Mouse (Mus musculus) embryonic stem cell, embryonic (primary cell): Measurements from ENCODE around the gene B3gnt2.

ENCODE experiments used
- CTCF ChIA-PET, 4 experiments: fragments of 300-600 bp in 2 of 4; fragments of 350-600 bp in 2 of 4; sonication (Branson Sonifier 250); formaldehyde crosslinking; loops; one replicate each; lab custom pipeline; 2022; ENCODE audit warnings: inconsistent platforms in 2 of 4; lab: Charles Lee
- POLR2A ChIA-PET, 4 experiments: fragments of 300-600 bp in 2 of 4; fragments of 350-600 bp in 2 of 4; sonication (Branson Sonifier 250); formaldehyde crosslinking; loops; one replicate each; lab custom pipeline; 2022; ENCODE audit warnings: antibody characterized with exemption in 4 of 4, inconsistent platforms in 1 of 4; lab: Charles Lee

B3gnt2 gene

GRCm38 (mm10) chr11:22876680-22877330 lies 16.0 kb upstream of the B3gnt2 start:
- POLR2A ChIA-PET = interaction anchor here in 1 of 4 experiments (10.9 kb wide), 1 partner anchor 18 kb away, joined by 72 read pairs; the partner anchor contains the start of gene B3gnt2

GRCm38 (mm10) chr11:22875279-22875678 lies 14.5 kb upstream of the B3gnt2 start:
- ChIA-PET CTCF (no interaction called here), POLR2A (interaction anchor here in 1 of 4 experiments (1.5 to 10.9 kb wide), 2 partner anchors 16 to 49 kb away, joined by 3 to 72 read pairs; partner anchors contain the start of gene B3gnt2)

More at GRCm38 (mm10) chr11:22876680-22877330, 16.0 kb upstream of the B3gnt2 start:
- CTCF ChIA-PET = no interaction called here

- POLR2A ChIA-PET = interaction anchor here in 2 of 4 experiments (1.4 to 10.9 kb wide), 3 partner anchors 13 to 48 kb away, joined by 3 to 72 read pairs (median 4); partner anchors contain the start of gene B3gnt2 (in 1 of the 2)
- CTCF ChIA-PET = no interaction called here
These were observed 14.0 kb upstream of the B3gnt2 start for GRCm38 (mm10) chr11:22874747-22875146.

GRCm38 (mm10) chr11:22873383-22873782 lies 12.6 kb upstream of the B3gnt2 start:
- POLR2A ChIA-PET = interaction anchor here in 3 of 4 experiments (0.6 to 10.9 kb wide), 7 partner anchors 9 to 82 kb away, joined by 3 to 72 read pairs (median 5); partner anchors contain the start of gene B3gnt2 (in 1 of the 3)
- CTCF ChIA-PET = interaction anchor here in 2 of 4 experiments (1.0 to 1.1 kb wide), 2 partner anchors 11 to 77 kb away, joined by 3 read pairs; no protein-coding TSS in a partner anchor

GRCm38 (mm10) chr11:22872307-22872680 lies 11.5 kb upstream of the B3gnt2 start:
- ChIA-PET POLR2A (interaction anchor here in 3 of 4 experiments (0.6 to 10.9 kb wide), 8 partner anchors 12 to 867 kb away, joined by 3 to 72 read pairs (median 4); partner anchors contain the start of gene B3gnt2 (in 1 of the 3)), CTCF (interaction anchor here in 1 of 4 experiments (1.1 kb wide), 1 partner anchor 8 kb away, joined by 3 read pairs; no protein-coding TSS in a partner anchor)

GRCm38 (mm10) chr11:22871628-22872306 lies 11.0 kb upstream of the B3gnt2 start:
- POLR2A ChIA-PET = interaction anchor here in 3 of 4 experiments (0.5 to 10.9 kb wide), 7 partner anchors 12 to 1516 kb away, joined by 3 to 72 read pairs (median 4); partner anchors contain the start of gene B3gnt2 (in 1 of the 3)
- CTCF ChIA-PET = interaction anchor here in 1 of 4 experiments (1.1 kb wide), 1 partner anchor 9 kb away, joined by 3 read pairs; no protein-coding TSS in a partner anchor

DNA sequence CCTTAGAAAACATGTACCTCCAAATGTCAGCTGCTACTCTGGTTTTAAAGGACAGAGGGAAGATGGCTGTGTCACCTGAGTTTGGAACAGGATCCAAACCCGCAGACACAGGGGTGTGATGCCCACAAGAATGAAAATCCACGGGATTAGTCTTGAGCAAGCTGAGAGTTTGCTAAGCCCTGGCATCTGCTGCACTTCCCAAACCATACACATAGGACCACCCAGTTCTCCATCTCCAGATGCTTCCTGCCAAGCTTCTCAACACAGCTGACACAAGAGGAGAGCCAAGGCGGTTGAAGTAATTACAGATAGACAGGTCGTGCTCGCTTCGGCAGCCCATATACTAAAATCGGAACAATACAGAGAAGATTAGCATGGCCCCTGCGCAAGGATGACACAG lies 7.8 kb upstream of the B3gnt2 start:
- CTCF ChIA-PET = interaction anchor here in 1 of 4 experiments (1.6 kb wide), 1 partner anchor 91 kb away, joined by 3 read pairs; no protein-coding TSS in a partner anchor
- POLR2A ChIA-PET = interaction anchor here in 3 of 4 experiments (0.7 to 10.9 kb wide), 11 partner anchors 8 to 85 kb away, joined by 3 to 72 read pairs (median 4); partner anchors contain the start of gene B3gnt2 (in 2 of the 3)

- CTCF ChIA-PET = interaction anchor here in 2 of 4 experiments (0.6 to 1.0 kb wide), 2 partner anchors 236 to 260 kb away, joined by 3 to 4 read pairs; no protein-coding TSS in a partner anchor
- POLR2A ChIA-PET = interaction anchor here in 2 of 4 experiments (0.9 to 10.9 kb wide), 11 partner anchors 8 to 246 kb away, joined by 3 to 72 read pairs (median 4); partner anchors contain the start of gene B3gnt2 (in 2 of the 2)
These were observed 6.9 kb upstream of the B3gnt2 start for GRCm38 (mm10) chr11:22867691-22868090.

GRCm38 (mm10) chr11:22865635-22866246 lies 5.0 kb upstream of the B3gnt2 start:
- CTCF ChIA-PET = no interaction called here
- POLR2A ChIA-PET = interaction anchor here in 1 of 4 experiments (1.3 to 15.3 kb wide), 2 partner anchors 30 to 66 kb away, joined by 3 to 437 read pairs; no protein-coding TSS in a partner anchor

GRCm38 (mm10) chr11:22864305-22865060 lies 3.7 kb upstream of the B3gnt2 start:
- CTCF ChIA-PET = interaction anchor here in 1 of 4 experiments (0.6 kb wide), 1 partner anchor 219 kb away, joined by 4 read pairs; no protein-coding TSS in a partner anchor
- POLR2A ChIA-PET = interaction anchor here (0.6 to 15.3 kb wide), 19 partner anchors 9 to 865 kb away, joined by 3 to 437 read pairs (median 4); no protein-coding TSS in a partner anchor

DNA sequence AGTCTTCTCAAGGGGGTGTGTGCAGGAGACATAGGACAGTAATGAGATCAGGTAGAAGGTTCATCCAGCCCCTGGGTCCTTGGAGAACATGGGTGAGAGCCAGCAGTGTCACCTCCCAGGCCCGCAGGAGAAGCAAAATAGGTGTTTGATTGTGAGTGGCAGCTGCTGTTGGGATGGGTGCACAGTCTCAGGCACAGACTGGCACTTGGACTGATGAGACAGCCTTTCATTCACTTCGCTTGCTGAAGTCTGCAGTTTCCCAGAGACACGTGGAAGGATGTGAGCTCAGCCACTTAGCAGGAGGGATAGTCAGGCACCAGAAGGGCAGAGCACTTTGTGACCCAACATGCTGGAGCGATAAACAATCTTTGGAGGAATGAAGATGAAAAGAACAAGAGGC lies 2.8 kb upstream of the B3gnt2 start:
- POLR2A ChIA-PET = interaction anchor here in 2 of 4 experiments (0.7 to 15.3 kb wide), 11 partner anchors 8 to 664 kb away, joined by 3 to 437 read pairs (median 4); no protein-coding TSS in a partner anchor

GRCm38 (mm10) chr11:22861315-22861714 lies 554 bp upstream of the B3gnt2 start:
- ChIA-PET CTCF (interaction anchor here in 2 of 4 experiments (0.6 to 0.7 kb wide), 3 partner anchors 9 to 63 kb away, joined by 3 to 16 read pairs (median 4); no protein-coding TSS in a partner anchor), POLR2A (interaction anchor here in 2 of 4 experiments (0.6 to 15.3 kb wide), 23 partner anchors 11 to 1281 kb away, joined by 3 to 437 read pairs (median 4); no protein-coding TSS in a partner anchor)

More for the DNA sequence above, 2.8 kb upstream of the B3gnt2 start:
- CTCF ChIA-PET = no interaction called here

DNA sequence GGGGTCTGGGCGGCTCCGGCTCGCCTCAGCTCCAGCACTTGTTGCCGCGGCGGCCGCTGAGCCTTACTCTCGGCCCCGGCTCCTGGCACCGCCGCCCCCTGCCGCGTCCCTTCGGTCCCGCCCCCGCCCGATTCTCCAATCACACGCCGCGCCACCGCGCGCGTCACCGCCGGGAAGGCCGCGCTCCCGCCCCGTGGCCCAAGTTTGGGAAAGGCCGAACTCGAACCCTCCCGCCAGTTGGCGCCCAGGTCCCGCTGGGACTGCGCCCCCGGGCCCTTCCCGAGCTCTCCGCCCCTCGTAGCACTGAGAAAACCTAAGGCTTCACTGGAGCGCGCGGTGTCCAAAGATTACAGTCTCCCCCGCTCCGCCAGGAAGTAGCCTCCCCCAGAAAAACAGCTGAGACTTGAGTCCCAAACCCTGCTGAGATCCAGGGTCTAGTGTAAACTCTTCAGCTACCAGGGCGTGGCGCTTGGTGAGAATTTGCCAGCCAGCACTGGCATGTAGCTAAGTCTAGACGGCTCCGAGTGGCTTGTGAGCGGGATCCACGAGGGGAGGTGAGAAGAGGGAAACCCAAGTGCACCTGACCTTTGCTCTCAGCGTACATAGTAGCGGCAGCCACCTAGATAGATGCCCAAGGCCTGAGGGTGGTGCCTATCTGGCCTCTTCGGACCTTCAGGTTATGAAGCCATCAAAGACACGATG lies 977 bp downstream of the B3gnt2 start:
- POLR2A ChIA-PET = interaction anchor here in 3 of 4 experiments (0.5 to 15.3 kb wide), 76 partner anchors 9 to 1060 kb away, joined by 3 to 437 read pairs (median 5); partner anchors contain the start of genes Cct4 (in 1 of the 3) and Fam161a (in 1 of the 3)
- CTCF ChIA-PET = interaction anchor here in 3 of 4 experiments (0.6 to 2.3 kb wide), 9 partner anchors 14 to 110 kb away, joined by 3 to 9 read pairs (median 4); no protein-coding TSS in a partner anchor

GRCm38 (mm10) chr11:22859301-22859632 lies 1.5 kb downstream of the B3gnt2 start:
- POLR2A ChIA-PET = interaction anchor here in 3 of 4 experiments (0.7 to 15.3 kb wide), 62 partner anchors 9 to 398 kb away, joined by 3 to 437 read pairs (median 5); partner anchors contain the start of genes Cct4 (in 1 of the 3) and Fam161a (in 1 of the 3)

GRCm38 (mm10) chr11:22858441-22859300 lies 2.1 kb downstream of the B3gnt2 start:
- POLR2A ChIA-PET = interaction anchor here in 3 of 4 experiments (0.7 to 15.3 kb wide), 58 partner anchors 8 to 1618 kb away, joined by 3 to 437 read pairs (median 5); partner anchors contain the start of genes Cct4 (in 1 of the 3) and Xpo1 (in 1 of the 3)

More at GRCm38 (mm10) chr11:22859301-22859632, 1.5 kb downstream of the B3gnt2 start:
- CTCF ChIA-PET = interaction anchor here in 2 of 4 experiments (1.1 to 2.3 kb wide), 6 partner anchors 14 to 110 kb away, joined by 3 to 9 read pairs (median 5); no protein-coding TSS in a partner anchor

More at GRCm38 (mm10) chr11:22858441-22859300, 2.1 kb downstream of the B3gnt2 start:
- CTCF ChIA-PET = interaction anchor here in 2 of 4 experiments (1.5 to 2.3 kb wide), 3 partner anchors 13 to 98 kb away, joined by 3 to 6 read pairs (median 5); no protein-coding TSS in a partner anchor
